Mouse (Mus musculus) yolk sac, embryonic 10.5 days (tissue): Measurements from ENCODE around the gene Cntfr.
"Not testable (repeated sequence)": the region's sequence is repeated elsewhere in the genome, so short reads cannot be mapped to it uniquely, and the experiment has no call there.

Source experiments
- DNase-seq: peaks from one replicate; pipeline ENCODE4 v3.0.0-alpha.2; 2017; ENCODE audit warnings: low spot score

Gene Cntfr

DNA sequence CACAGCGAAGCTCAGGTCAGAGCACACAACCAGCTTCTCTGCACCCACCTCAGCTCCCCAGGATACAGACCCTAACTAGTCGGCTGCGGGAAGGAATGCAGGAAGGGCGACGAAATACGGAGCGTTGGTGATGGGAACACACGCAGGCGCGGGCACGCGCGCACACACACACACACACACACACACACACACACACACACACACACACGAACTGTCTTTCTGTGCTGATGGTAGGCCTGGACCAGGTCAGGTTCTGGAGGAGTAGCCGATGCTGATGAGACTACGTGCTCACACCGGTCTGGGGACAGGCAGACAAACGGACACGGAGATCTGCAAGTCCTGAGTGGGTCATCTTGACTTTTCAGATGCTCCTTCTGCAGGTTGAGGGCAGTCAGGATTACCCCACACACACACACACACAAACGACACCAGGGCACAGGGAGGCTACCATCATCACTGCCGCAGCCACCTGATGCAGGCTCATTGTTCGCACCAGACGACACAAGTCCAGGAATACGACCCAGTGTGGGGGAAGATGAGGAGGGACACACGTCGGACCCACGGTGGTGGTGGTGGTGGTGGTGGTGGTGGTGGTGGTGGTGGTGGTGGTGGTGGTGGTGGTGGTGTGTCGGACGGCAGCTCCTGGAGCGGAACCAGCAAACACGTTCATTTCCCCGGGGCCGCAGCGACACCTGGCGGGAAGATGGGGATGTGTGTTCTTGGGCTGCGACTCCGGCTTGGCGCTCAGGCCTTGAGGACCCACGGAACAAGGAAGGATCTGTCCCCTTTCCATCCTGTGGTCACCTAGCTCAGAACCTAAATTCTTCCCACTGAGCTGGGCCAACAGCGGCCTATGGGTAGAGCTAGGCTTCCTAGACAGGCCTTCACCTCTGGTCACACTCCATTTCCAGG is at the start of gene Cntfr:
TSS of gene Cntfr (minus strand) at position 160 of the 912 bp plus-strand sequence.
- DNase-seq, result not testable (repeated sequence)

DNA sequence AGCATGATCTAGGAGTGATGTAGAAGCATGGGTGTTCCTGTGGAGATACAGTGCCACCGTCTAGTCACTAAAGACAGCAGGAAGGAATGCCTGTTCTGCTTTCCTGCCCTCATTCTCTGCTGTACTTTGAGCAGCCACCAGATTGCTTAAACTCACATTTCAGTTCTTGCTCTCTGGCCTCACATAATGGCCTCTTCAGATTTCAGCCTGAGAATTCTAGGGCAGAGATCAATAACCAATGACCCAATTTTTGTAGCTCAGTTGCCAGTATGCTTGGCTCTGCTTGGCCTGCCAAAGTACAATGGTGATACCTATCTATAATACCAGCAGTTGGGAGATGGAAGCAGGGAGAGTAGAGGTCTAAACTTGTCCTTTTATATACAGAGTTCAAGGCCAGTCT is 48.1 kb upstream of the Cntfr start:
- no peak for DNase-seq

DNA sequence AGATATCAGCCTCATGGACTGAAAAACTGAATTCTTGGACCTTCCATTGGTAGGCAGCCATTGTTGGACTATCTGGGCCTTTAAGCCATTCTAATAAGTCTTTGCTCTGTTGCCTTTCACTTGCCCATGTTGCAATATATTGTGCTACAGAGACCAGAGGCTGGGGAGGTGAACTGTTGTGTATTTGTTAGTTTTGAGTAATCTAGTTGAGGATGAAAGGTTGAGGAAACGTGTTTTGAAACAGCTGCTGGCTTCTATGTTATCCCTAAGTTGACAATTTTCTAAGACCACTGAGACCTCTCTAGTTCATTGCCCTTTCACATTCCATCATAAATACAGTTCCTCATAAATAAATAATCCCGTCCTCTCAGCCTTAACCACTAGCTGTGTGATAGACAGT is 47.2 kb upstream of the Cntfr start:
- DNase-seq, result no peak

DNA sequence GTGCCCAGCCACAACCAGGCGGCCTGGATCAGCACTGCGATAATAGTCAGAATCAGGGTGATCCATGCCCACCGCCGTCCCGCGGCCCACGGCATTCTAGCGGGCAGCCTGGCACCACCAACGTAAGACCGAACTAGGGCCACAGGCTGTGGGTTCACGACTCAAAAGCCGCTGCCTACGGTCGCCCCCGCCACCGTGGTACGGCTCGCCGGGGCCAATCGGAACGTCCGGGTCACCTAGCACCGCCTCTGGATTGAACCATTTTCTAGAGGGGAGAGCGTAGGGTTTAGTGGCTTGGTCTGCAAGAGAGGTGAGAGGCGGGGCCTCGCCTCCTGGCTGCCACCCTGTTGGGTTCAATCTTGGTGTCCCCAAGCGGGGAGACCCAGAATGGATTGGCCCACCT is 44.3 kb upstream of the Cntfr start:
- peak; percentile 95 for DNase-seq

DNA sequence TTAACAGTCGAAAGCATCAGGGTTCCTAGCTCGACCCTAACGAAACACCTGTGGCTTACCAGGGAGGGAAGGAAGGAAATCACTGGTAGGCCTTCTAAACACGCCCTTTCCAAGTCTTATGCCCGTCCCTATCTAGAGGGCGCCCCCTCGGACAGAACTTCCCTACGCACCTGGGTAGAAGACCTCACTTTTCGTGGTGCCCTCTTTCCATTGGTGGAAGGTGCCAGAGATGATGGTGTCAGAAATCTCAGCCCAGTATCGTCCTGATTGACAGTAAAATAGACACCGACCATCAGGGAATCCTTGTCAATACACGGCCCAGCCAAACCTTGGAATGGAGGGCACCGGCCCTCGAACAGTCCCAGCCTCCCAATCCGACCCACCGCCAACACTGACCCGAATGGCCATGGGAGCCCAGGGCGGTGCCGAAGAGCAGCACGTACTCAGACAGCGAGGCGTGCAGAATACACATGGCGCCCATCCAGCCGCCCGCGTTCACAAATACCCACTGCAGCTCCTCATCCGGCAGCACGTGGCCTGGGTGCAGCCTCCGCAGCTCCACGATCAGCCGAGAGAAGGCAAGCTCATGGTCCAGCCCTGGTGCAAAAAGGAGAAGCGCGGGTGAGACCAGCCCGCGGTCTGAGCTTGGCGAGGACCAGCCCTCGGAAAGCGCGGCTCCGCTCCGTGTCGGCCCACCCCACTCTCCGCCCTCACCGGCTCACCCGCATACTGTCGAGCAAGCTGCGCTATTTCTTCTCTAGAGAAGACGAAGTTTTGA is 43.7 kb upstream of the Cntfr start:
- DNase-seq, result no peak

DNA sequence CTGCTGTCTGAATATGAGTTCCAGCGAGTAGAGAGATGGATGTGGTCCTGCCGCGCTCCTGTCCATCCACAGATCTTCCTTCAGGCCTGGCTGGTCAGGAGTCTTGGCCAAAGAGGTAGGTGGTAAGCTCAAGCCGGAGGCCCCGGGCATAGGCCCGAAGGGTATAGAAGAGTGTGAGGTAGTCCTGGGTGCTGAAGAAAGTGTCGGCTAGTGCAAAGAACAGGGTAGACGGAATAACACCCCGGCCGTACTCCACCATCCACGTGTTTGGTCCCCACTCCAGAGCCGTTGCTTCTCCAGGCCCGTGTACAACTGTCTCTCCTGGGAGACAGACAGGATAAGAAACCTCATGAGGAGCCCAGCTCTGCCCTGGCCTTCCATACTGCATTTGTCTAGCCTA is 42.4 kb upstream of the Cntfr start:
- no peak for DNase-seq

DNA sequence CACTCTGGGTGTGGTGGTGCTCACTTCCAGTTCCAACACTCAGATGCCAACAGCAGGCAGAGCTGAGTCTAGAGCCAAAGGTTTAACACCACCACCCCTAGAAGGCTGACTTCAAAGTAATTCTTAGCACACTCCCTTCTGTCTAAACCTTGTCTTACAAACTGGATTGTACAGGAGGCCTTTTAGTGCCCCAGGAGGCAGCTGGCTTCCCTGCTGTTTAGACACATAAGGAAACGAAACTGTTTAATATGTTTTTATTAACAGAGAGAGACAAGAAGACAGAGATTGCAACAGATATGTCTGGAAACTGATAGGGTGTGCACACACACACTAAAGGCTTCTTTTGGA is 41.3 kb upstream of the Cntfr start:
- no peak for DNase-seq

DNA sequence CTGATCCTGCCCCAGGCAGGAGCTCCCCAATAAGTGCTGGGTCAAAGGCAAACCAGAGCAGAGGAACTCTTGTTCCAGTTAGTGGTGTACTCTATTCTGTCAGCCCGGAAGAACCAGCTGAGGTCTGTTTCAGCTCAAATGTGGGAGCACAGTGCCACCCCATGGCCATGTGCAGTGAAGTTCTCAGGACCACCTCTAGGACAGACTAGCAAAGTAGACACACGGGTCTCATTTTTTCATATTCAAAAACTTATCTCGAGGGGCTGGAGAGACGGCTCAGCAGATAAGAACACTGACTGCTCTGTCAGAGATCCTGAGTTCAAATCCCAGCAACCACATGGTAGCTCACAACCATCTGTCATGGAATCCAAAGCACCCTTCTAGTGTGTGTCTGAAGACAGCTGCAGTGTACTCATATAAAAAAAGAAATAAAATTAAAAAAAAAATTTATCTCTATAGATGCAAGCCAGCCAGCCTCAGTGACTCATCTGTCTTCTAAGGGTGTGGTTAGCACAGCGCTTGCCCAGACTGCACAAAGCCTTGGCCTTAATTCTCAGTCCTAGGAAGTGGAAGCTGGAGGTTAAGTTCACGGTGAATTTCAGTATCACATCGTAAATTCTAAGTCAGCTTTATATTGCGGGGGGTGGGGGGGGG is 40.8 kb upstream of the Cntfr start:
- DNase-seq, result peak; percentile 35

DNA sequence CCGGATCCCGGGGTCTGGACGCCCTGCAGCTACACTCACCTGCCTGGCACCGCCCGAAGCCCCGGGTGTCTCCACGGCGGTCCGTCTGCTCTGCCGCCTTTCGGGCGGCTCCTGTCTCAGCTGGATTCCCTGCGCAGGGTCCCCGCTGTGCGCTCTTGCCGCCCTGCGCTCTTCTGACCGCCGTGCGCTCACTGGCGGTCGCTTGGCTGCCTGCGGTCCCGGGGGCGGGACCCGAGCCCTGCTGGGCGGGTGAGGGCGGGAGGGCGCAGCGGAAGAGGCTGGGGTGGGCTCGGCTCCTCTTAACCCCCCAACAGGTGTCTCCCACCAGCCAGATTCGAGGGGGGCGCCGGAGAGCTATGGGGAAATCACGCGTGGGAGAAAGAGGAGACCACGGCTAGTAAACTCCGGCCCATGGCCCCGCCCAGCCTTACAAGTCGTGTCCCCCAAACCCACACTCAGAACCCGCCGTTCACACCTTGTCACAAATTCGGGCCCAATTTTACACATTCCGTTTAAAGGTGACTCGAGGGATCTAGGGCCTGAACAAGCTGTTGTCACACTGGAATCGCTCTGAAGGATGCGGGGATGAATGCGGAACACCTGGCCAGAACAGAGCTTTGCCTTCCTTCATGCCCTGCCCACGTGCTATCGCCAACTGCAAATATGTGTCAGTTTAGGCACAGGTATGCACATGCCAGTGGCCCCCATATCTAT is 34.3 kb upstream of the Cntfr start, which contains the start of gene Arid3c:
TSS of gene Arid3c (minus strand) at position 91 of the 714 bp plus-strand sequence.
- no peak for DNase-seq

DNA sequence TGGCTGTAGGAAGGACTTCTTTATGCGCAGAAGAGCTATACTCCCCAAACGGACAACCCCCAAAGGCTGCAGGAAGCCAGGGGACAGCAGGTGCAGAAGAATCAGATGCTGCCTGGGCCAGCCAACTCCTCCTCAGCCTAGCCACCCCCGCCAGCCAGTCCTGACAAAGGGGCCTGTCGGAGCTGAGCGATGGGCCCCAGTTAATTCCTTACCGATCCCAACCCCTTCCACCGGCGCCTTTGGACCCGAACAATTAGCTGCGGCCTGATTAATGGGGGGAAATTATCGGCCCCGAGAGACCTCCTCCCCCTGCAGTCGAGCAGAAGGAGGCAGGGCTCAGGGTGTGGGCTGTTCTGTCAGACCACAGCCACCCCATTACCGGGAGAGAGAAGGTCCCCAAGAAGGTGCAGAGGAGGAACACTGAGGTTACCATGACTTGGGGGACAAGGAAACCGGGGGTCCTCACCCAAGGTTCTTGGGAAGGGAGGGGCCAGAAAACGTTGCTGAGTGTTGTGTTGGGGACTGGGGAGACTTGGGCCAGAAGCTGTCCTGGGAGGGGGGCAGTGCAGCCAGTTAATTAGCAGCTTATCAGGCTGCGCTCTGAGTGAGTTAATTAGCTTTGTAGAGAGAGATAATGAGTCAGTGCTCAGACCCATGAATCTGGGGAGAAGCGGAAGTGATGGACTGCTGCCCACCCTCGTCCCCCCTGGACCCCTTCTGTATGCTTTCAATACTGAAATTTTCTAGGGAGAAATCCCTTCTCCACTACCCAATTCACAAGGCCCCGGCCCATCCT is 30.1 kb upstream of the Cntfr start:
- DNase-seq, result no peak

DNA sequence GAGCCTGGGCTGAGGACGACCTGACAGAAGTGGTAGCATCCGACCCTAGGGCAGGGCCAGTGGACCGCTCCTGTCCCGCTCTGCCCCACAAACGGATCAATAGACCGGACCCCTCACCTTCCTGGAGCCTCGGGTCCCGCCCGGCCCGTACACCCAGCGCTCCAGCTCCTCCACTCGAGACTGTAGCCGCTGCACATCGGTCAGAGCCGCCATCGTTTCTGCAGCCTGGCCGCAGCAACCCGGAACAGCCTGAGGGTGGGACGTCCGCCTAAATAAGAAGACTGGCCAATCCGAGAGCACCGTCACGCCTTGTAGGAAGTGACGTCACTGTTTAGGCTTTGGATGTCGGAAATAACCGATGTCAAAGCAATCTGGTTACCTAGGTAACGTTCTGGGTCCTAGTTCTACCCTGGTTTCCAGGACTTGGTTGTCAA is 26.0 kb upstream of the Cntfr start, which contains the start of gene Dctn3:
TSS of gene Dctn3 (minus strand) at position 253 of the 434 bp plus-strand sequence.
- DNase-seq, result peak; percentile 88

DNA sequence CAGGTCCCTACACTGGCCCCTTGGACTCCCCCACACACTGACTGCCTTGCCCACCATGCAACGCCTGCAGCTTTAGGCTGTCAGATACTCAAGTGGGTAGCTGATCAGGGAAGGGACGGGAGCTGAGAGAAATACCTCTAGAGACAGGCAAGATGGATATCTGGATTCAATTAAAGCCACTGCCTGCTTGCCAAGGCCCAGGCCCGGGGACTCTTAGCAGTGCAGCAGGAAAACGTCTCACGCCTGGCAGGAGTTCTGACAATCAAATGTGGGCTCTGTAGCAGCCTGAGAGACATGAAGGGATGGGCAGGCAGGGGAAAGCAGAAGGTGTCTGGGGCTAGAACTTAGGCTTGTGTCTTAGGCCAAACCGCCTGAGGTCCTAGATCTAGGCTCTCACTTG is 19.9 kb upstream of the Cntfr start:
- DNase-seq, result no peak

DNA sequence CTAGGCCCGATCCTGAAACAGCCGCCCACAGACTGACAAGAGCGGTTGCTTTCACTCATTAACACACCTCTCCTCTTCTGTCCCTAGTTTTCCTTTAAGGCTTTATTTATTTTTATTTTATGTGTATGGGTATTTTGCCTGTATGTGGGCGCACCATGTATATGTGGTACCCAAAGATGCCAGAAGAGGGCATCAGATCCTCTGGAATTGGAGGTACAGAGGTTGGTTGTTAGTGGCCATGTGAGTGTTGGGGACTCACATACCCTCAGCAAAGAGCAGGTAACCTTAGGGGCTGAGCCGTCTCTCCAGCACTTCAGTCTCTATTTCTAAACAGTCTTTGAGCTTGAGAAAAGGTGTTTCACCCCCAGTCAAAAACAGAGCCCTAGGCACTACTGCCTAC is 18.7 kb upstream of the Cntfr start:
- no peak for DNase-seq

DNA sequence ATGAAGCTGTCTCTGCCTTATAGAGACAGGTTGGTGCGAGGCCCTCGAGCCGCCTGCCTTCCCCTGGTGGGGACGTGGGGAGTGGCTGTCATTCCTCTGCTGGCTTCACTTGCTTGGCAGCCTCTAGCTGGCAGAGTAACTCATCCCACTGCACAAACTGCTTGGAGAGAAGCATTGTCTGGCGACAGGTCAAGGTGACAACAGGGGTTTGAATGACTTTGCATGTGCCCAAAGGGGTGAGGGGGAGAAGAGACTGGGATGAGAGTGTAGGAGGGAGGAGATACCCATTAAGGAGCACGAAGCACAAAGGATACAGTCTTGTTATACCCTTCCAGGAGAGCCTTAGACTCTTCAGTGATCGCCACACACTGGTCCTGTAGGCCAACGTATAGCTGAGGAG is 18.2 kb upstream of the Cntfr start:
- no peak for DNase-seq

DNA sequence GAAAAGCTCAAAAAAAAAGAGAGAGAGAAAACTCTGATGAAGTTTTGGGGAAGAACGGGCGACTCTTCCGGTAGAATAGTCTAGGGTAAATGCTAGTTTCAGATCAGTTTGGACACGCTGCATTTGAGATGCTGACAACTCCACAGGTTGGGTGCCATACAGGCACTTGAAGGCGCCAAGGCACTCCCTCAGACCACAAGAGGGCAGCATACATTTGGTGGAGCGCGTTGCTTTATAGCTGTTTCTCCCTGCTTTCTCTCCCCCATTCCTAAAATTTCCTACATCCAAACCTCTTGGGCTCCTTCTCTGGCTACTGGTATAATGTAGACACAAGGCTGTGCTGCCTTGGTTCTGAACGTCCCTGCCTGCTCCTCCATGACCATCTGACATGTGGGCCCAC is 17.4 kb upstream of the Cntfr start:
- DNase-seq, result no peak

DNA sequence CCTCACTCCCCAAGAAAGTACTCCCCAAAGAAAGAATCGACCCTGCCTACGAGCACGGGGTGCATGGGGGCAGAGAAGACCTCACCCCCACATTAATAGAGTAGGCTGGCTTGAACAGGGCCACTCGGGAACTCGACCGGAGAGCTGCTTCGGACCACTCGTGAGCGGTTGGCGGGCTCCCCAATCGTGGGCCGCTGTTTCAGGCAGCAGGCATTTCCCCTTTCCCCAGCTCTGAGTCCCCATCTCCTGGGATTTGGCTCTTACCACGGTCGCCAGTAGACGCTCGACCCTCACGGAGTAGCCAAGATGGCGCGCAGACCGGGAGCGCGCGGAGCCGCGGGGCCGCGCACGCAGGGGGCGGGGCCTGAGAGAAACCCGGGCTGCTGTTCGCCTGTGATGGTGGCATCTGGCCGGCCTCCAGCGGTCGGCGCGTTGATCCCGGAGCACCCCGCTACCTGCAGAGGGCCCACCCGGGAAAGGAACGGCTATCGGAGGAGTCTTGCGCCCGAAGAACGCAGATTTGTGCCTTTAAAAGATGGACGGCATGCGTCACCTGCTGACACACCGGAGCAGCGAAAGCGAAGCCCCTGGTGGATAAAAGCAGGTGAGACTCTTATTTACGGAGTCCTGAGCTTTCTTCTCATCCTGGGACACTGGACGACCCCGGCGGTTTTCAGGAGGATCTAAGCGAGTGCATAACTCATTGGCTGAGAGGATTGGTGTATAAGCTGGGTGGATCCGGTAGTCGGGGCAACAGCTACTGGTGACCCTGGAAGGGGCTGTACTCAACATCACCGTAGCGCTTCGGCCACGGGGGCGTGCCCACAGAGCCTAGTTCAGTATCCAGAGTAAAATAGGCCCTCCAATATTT is 16.5 kb upstream of the Cntfr start, which contains the start of gene Rpp25l:
TSS of gene Rpp25l (minus strand) at position 338 of the 871 bp plus-strand sequence.
- peak; percentile 86 for DNase-seq

DNA sequence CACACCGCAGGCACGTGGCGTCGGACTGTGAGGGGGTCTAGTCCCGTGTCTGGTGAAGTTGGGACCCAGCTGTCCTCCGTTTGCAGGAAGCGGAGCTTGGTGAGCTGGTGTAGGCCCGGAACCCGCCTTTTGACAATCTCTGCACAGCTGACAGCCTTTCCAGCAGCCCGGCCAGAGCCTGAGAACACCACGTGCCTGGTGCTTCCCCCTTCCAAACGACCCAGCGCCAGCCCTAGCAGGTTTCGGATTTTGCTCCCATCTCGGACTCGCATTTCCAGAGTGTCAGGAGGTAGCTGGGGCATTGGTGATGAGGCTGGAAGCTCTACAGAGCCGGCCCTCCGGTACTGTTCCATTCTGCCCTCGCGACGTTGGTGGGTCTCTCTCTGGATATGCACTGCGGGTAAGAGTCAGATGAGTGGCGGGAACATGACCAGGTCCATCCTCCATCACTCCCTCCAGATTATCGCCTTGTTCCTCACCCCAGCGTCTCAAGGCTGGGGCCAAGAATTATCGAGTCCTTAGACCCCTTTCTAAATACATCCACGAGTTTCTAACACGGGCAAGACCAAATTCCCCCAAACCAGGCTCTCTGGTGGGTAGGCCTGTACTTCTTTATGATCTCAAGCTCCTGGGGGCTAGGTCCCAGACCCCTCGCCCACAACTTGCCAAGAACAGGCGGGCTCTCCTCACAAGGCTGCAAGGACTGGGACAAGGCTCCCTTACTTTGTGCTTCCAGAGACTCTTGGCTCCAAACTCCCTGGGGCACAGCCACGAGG is 15.7 kb upstream of the Cntfr start:
- DNase-seq, result no peak

DNA sequence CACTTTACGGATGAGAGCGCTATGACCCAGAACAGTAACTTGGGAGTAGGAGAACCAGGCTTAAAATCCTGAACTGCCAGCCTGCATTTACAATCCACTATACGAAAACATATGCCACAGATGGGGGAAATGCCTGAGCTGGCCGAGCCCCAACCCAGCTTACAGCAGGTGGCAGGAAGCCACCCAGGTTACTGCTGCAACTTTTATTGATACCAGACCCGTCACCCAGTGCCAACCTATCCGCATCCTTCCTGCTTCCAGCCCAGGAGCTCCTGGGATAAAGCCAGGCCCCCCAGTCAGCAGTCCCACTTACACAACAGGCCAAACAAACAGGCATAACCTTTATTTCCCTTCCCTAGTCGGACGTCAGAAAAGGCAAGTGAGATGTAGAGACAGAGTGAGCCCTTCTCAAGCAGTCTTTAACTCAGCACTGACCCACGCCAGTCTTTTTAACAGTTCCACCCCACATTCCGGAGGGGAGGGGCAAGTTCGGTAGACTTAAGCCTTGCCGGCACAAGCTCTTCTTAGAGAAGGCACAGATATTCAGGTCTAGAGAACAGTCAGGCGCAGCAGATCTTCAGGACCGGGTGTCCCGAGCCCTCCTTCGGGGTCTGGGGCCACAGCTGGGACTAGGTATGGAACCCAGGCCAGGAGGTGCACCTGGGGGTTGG is 15.0 kb upstream of the Cntfr start:
- DNase-seq, result no peak

DNA sequence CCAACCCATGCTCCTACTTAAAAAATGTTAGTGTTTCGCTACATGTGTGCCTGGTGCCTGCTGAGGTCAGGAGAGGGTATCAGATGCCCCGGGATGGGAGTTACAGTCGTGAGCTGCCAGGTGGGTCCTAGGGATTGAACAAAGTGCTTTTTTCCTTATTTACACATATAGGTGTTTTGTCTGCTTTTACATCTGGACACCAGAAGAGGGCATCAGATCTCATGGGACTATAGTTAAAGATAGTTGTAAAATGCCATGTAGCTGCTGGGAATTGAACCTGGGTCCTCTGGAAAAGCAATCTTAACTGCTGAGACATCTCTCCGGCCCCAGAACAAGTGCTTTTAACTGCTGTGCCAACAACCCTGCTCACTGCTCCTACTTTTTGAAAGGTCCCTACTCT is 13.3 kb upstream of the Cntfr start:
- no peak for DNase-seq
